Mouse (Mus musculus): Measurements from ENCODE around the gene Gm17359. TPM values are rescaled to one million over a fixed set of nuclear protein-coding genes. Genes with fewer than 3 reads are reported as not detected.

Gm17359 gene
- polyA plus RNA-seq, 1 experiment from 2014 or later, result not detected

DNA sequence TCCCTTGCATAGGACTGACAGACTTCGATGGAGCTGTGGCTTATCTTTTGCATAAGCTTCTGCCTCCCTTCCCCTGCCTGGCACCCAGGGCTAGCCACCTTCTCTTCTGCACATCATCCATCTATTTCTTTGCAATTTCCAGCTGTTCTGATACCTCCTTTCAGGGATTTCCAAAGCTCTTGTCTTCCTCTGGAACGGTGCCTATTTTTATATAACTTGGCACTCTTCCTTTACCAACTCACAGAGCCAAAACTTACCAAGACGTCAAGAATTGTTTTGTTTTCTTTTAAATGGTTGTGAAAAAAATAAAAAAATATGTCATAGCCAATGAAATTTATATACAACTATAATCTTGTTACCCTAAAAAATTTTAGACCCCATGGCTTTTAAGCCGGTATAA, 64.1 kb downstream of the Gm17359 start:
- Histone ChIP-seq H3K9ac (ENCODE audit: low read depth, low read length) (no peak overlapping the region), H3K4me2 (replicated peaks; ENCODE audit: low read depth, low read length) (no peak overlapping the region), H3K4me3 (ENCODE audit: low read length) (no peak overlapping the region), H3K27me3 (ENCODE audit: control insufficient read depth, insufficient read depth, low read length) (no peaks in the 10 kb centered on the region), H3K36me3 (ENCODE audit: control insufficient read depth, insufficient read depth, low read length) (no peaks in the 10 kb centered on the region), H3K4me1 (ENCODE audit: control insufficient read depth, insufficient read depth, low read length) (no peaks in the 10 kb centered on the region), H3K27ac (ENCODE audit: low read depth, low read length) (no peak overlapping the region), H3K9me3 (ENCODE audit: control insufficient read depth, low read length) (no peaks in the 10 kb centered on the region)
- ATAC-seq (ENCODE audit: low FRiP score, low TSS enrichment), result no peak
- 72% methylated on average over 4 of the region's 4 CpGs for whole genome bisulfite sequencing

DNA sequence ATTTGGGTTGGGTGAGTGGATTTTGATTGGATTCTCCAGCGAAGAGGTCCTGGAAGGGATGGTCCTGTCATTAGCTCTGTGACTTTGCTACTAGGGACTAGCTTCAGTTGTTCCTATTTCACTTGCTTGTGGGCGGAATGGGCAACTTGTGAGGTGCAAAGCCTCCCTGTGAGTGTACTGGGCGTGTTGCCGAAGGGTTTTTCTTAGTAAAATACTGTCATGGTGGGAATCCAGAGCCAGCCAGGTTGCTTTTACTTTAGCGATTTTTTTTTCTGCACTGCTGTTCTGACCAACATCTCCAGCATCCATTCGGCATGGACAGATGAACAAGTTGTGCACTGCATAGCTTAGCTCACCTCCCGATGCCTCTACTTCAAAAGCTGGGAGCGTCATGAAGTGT, 65.6 kb downstream of the Gm17359 start:
- Histone ChIP-seq H3K27ac (ENCODE audit: low read depth, low read length) (no peak overlapping the region), H3K4me3 (ENCODE audit: low read length) (no peak overlapping the region)

DNA sequence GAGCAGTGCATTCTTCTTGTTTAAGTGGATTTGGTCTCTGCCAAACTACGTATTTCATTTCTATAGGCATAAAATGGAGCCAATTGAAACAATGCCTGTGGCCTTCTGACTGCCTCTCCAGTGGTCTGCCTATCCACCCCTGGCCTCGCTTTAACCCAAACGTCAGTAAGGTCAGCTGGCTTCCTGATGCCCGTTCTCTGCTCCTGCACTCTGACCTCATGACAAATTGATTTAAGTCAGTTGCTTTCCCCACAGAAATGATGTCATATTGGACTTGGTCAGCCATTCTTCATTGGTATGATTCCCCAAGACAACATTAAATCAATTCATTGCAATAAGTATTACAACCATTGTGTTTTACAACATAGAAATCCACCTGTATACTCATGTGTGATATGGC, 72.1 kb downstream of the Gm17359 start:
- ATAC-seq (ENCODE audit: low FRiP score, low TSS enrichment), result peak; percentile 75; the same call in 1 of the 2 replicates
- Histone ChIP-seq H3K9ac (ENCODE audit: low read depth, low read length) (no peak overlapping the region), H3K9me3 (ENCODE audit: control insufficient read depth, low read length) (no peaks in the 10 kb centered on the region), H3K4me2 (replicated peaks; ENCODE audit: low read depth, low read length) (no peak overlapping the region), H3K4me1 (ENCODE audit: control insufficient read depth, insufficient read depth, low read length) (peaks cover 15% of the 10 kb centered on the region; the same call in 1 of the 2 replicates), H3K4me3 (ENCODE audit: low read length) (no peak overlapping the region), H3K36me3 (ENCODE audit: control insufficient read depth, insufficient read depth, low read length) (no peaks in the 10 kb centered on the region), H3K27ac (ENCODE audit: low read depth, low read length) (no peak overlapping the region), H3K27me3 (ENCODE audit: control insufficient read depth, insufficient read depth, low read length) (no peaks in the 10 kb centered on the region)
- WGBS, result 29% methylated on average over 4 of the region's 4 CpGs

More for the DNA sequence above, 65.6 kb downstream of the Gm17359 start:
- Histone ChIP-seq H3K4me2 (replicated peaks; ENCODE audit: low read depth, low read length) (no peak overlapping the region), H3K27me3 (ENCODE audit: control insufficient read depth, insufficient read depth, low read length) (no peaks in the 10 kb centered on the region), H3K9ac (ENCODE audit: low read depth, low read length) (no peak overlapping the region), H3K4me1 (ENCODE audit: control insufficient read depth, insufficient read depth, low read length) (no peaks in the 10 kb centered on the region), H3K9me3 (ENCODE audit: control insufficient read depth, low read length) (no peaks in the 10 kb centered on the region), H3K36me3 (ENCODE audit: control insufficient read depth, insufficient read depth, low read length) (no peaks in the 10 kb centered on the region)
- 90% methylated on average over 8 of the region's 8 CpGs for WGBS
- no peak for ATAC-seq (ENCODE audit: low FRiP score, low TSS enrichment)

DNA sequence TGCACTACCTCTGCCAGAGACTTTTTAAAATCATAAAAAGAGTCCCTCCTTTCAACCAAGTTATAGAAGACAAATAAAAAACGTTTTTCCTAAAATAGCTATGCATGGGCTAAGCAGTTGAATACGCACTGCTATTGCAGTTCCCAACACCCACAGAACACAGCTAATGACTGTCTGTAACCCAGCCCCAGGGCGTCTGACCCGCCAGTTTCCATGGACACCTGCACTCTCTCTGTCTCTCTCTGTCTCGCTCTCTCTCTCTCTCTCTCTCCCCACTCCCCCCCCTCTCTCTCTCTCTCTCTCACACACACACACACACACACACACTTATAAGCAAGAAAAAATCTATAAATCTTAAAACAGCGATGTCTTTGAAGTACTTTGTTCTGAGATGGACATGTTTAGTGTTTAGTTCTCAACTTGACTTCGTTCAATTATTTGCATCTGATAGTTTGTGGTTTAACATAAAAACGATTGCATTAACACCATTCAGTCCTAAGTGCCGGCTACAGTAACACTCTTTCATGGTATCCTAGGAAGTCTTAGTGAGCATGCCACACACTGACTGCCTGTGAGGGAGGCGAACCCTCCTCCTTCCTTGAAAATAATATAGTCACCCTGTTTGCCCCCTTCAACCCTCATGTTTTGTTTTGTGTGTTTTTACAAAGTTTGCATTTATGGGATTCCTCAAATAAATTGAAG, 73.6 kb downstream of the Gm17359 start:
- Histone ChIP-seq H3K36me3 (ENCODE audit: control insufficient read depth, insufficient read depth, low read length) (no peaks in the 10 kb centered on the region), H3K9me3 (ENCODE audit: control insufficient read depth, low read length) (no peaks in the 10 kb centered on the region), H3K4me2 (replicated peaks; ENCODE audit: low read depth, low read length) (no peak overlapping the region), H3K9ac (ENCODE audit: low read depth, low read length) (no peak overlapping the region), H3K4me1 (ENCODE audit: control insufficient read depth, insufficient read depth, low read length) (peaks cover 15% of the 10 kb centered on the region; the same call in 1 of the 2 replicates), H3K27ac (ENCODE audit: low read depth, low read length) (no peak overlapping the region), H3K4me3 (ENCODE audit: low read length) (no peak overlapping the region), H3K27me3 (ENCODE audit: control insufficient read depth, insufficient read depth, low read length) (no peaks in the 10 kb centered on the region)
- no peak for ATAC-seq (ENCODE audit: low FRiP score, low TSS enrichment)
- WGBS, result 21% methylated on average over 9 of the region's 10 CpGs

DNA sequence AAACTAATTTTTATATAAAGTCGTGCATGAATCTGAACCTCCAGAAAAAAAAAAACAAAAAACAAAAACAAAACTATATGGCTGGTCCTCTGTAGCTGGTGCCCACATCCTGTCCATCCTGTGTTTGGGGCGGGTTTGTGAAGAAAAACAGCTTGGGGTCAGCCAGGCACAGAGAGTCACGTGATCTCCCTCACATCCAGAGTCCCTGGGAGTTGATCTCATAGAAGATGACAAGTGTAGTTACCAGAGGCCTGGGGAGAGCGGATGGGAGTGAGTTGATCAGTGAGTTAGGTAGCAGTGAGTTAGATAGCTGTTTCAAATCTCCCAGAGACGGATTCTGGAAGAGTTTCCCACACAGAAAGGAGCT, 74.2 kb downstream of the Gm17359 start:
- Histone ChIP-seq H3K27me3 (ENCODE audit: control insufficient read depth, insufficient read depth, low read length) (no peaks in the 10 kb centered on the region), H3K27ac (ENCODE audit: low read depth, low read length) (no peak overlapping the region), H3K36me3 (ENCODE audit: control insufficient read depth, insufficient read depth, low read length) (no peaks in the 10 kb centered on the region), H3K9me3 (ENCODE audit: control insufficient read depth, low read length) (no peaks in the 10 kb centered on the region), H3K4me1 (ENCODE audit: control insufficient read depth, insufficient read depth, low read length) (peaks cover 15% of the 10 kb centered on the region; the same call in 1 of the 2 replicates), H3K4me2 (replicated peaks; ENCODE audit: low read depth, low read length) (no peak overlapping the region), H3K9ac (ENCODE audit: low read depth, low read length) (no peak overlapping the region), H3K4me3 (ENCODE audit: low read length) (no peak overlapping the region)
- 22% methylated on average over 5 of the region's 5 CpGs for WGBS
- ATAC-seq (ENCODE audit: low FRiP score, low TSS enrichment), result peak; percentile 50; the same call in 1 of the 2 replicates

DNA sequence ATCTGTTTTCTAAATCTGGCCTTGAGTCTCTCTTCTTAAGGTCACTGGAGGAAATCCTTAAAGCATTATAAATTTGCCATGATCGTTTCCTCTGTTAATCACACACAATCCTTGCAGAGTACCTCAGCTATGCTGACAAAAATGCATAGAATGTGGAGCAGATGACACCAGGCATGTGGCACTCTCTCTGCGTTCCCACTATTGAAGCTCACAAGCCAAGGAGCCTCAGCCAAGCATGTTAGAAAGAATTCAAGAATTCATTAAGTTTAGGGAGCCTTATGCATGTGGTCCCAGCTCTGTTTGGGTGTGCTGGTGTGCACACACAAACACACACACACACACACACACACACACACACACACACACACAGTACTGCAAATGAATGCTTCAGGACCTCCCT, 75.2 kb downstream of the Gm17359 start:
- H3K9ac ChIP-seq (ENCODE audit: low read depth, low read length), result no peak overlapping the region
- WGBS, result 57% methylated on average over 2 of the region's 2 CpGs
- H3K4me1 ChIP-seq (ENCODE audit: control insufficient read depth, insufficient read depth, low read length), result peaks cover 15% of the 10 kb centered on the region; the same call in 1 of the 2 replicates
- H3K27ac ChIP-seq (ENCODE audit: low read depth, low read length), result no peak overlapping the region
- no peaks in the 10 kb centered on the region for H3K9me3 ChIP-seq (ENCODE audit: control insufficient read depth, low read length)
- ATAC-seq (ENCODE audit: low FRiP score, low TSS enrichment), result no peak
- H3K36me3 ChIP-seq (ENCODE audit: control insufficient read depth, insufficient read depth, low read length), result no peaks in the 10 kb centered on the region
- H3K27me3 ChIP-seq (ENCODE audit: control insufficient read depth, insufficient read depth, low read length), result no peaks in the 10 kb centered on the region
- H3K4me2 ChIP-seq (replicated peaks; ENCODE audit: low read depth, low read length), result no peak overlapping the region
- no peak overlapping the region for H3K4me3 ChIP-seq (ENCODE audit: low read length)

DNA sequence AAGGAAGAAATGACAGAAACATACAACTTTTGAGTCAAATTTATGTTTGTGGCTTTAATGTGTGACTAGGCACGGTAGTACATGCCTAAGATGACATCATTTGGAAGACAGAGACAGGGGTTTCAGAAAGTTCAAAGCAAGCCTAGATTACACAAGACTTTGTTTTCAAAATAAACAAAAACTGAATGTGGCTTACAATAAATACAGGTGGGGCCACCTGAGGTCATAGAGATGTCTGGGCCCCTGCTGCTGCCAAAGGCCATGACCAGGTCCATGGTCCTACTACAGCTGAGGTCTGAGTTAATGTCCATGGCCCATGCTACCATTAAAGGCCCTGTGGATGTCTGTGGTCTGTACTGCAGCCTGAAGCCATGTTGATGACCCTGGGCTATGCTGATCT, 77.0 kb downstream of the Gm17359 start:
- no peak overlapping the region for H3K4me3 ChIP-seq (ENCODE audit: low read length)
- H3K36me3 ChIP-seq (ENCODE audit: control insufficient read depth, insufficient read depth, low read length), result no peaks in the 10 kb centered on the region
- no peaks in the 10 kb centered on the region for H3K9me3 ChIP-seq (ENCODE audit: control insufficient read depth, low read length)
- no peak overlapping the region for H3K4me2 ChIP-seq (replicated peaks; ENCODE audit: low read depth, low read length)
- H3K9ac ChIP-seq (ENCODE audit: low read depth, low read length), result no peak overlapping the region
- 62% methylated on average over 1 of the region's 1 CpGs for WGBS
- H3K27ac ChIP-seq (ENCODE audit: low read depth, low read length), result no peak overlapping the region
- no peaks in the 10 kb centered on the region for H3K27me3 ChIP-seq (ENCODE audit: control insufficient read depth, insufficient read depth, low read length)
- ATAC-seq (ENCODE audit: low FRiP score, low TSS enrichment), result no peak
- H3K4me1 ChIP-seq (ENCODE audit: control insufficient read depth, insufficient read depth, low read length), result peaks cover 13% of the 10 kb centered on the region; the same call in 1 of the 2 replicates

DNA sequence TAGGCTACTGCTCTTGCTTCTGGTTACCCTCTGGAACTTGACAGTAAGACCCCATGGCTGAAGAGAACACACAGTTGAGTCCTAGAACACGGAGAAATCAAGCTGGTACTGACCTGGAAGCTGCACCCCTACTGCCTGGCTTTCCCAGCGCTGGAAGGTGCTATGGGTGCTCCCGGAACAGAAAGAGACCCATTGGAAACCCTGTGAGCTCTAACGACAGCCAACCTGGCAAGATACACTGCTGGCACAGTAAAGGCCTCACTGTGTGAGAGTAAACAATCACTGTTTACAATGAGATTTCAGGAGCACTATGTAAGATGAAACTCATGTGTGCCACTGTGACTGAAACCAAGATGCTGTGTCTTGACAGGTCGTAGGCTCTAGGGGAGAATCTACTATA, 78.6 kb downstream of the Gm17359 start:
- Histone ChIP-seq H3K4me1 (ENCODE audit: control insufficient read depth, insufficient read depth, low read length) (peaks cover 7% of the 10 kb centered on the region; the same call in 1 of the 2 replicates), H3K4me3 (ENCODE audit: low read length) (no peak overlapping the region), H3K36me3 (ENCODE audit: control insufficient read depth, insufficient read depth, low read length) (no peaks in the 10 kb centered on the region), H3K27ac (ENCODE audit: low read depth, low read length) (no peak overlapping the region), H3K9me3 (ENCODE audit: control insufficient read depth, low read length) (no peaks in the 10 kb centered on the region), H3K9ac (ENCODE audit: low read depth, low read length) (no peak overlapping the region), H3K4me2 (replicated peaks; ENCODE audit: low read depth, low read length) (no peak overlapping the region), H3K27me3 (ENCODE audit: control insufficient read depth, insufficient read depth, low read length) (no peaks in the 10 kb centered on the region)
- no peak for ATAC-seq (ENCODE audit: low FRiP score, low TSS enrichment)
- 84% methylated on average over 5 of the region's 5 CpGs for WGBS

DNA sequence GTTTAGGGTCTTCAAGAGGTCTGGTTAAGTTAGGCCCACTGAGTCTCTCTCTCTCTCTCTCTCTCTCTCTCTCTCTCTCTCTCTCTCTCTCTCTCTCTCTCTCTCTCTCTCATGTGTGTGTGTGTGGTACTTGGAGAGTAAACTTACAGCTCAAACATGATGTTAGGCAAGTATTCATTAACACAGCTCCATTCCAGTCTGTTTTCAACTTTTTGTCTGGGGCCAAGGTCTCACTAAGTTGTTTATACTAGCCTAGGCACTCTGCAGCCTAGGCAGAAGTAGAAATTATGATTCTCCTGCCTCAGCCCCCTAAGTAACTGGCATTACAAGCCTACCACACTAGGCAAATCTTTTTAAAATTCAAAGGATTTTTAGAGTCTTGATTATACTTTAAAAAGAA, 79.5 kb downstream of the Gm17359 start:
- Histone ChIP-seq H3K27ac (ENCODE audit: low read depth, low read length) (no peak overlapping the region), H3K9me3 (ENCODE audit: control insufficient read depth, low read length) (no peaks in the 10 kb centered on the region), H3K36me3 (ENCODE audit: control insufficient read depth, insufficient read depth, low read length) (no peaks in the 10 kb centered on the region), H3K4me1 (ENCODE audit: control insufficient read depth, insufficient read depth, low read length) (no peaks in the 10 kb centered on the region), H3K4me2 (replicated peaks; ENCODE audit: low read depth, low read length) (no peak overlapping the region), H3K9ac (ENCODE audit: low read depth, low read length) (no peak overlapping the region), H3K27me3 (ENCODE audit: control insufficient read depth, insufficient read depth, low read length) (no peaks in the 10 kb centered on the region), H3K4me3 (ENCODE audit: low read length) (no peak overlapping the region)
- no peak for ATAC-seq (ENCODE audit: low FRiP score, low TSS enrichment)

Data from kidney, embryonic 14.5 days (tissue).